Mouse (Mus musculus) adrenal gland, postnatal 0 days (tissue): ENCODE measurements around the gene Ppif. TPM values are rescaled to one million over a fixed set of nuclear protein-coding genes. Genes with fewer than 3 reads are reported as not detected.

Source experiments
- polyA plus RNA-seq: library from polyadenylated mRNA; unstranded; fragments of >200 nt; fragmentation: Nextera tagmentation; extraction: Ambion mirVana; gene quantifications from 2 replicates; pipeline ENCODE4 v1.2.1, GENCODE M21; 2015

Ppif gene
- polyA plus RNA-seq: 14.5 and 30.0 TPM in 2 replicates

DNA sequence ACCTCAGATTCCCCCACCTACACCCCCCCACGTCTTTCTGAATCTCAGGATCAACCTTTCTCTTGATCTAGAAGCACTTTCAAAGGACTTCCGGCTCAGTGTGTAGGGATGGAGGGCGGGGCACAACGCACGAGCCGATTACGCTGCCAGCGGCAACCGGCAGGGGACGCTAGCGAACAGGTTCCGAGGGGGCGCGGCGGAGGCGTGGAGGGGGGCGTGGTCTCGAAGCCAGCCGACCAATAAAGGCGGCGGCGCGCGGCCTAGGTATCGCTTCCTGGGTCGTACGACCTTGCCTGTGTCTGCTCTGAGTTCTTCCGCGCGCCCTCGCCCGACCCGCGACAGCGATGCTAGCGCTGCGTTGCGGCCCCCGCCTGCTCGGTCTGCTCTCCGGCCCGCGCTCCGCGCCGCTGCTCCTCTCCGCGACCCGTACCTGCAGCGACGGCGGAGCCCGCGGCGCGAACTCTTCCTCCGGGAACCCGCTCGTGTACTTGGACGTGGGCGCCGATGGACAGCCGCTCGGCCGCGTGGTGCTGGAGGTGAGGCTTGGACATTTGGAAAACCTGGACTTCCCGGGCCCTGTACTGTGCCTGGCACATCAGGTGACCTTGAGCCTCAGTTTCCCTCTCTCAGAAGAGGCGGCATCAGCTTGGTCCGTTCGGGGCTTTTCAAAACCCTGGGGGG is at the start of gene Ppif:
Ppif (plus strand) TSS at position 267 of the 681 bp plus-strand sequence.

Other genes with a start within 250 kb of the Ppif start
- gene Zmiz1, start 235.0 kb upstream of the Ppif start, polyA plus RNA-seq: 26.6 and 28.8 TPM in 2 replicates
- 13.5 and 17.1 TPM in 2 replicates for gene Zcchc24, start 74.9 kb downstream of the Ppif start, polyA plus RNA-seq
- 22.6 and 33.0 TPM in 2 replicates for gene Anxa11, start 148.0 kb downstream of the Ppif start, polyA plus RNA-seq
- gene Plac9a, start 208.9 kb downstream of the Ppif start, polyA plus RNA-seq: 2.5 and 2.9 TPM in 2 replicates
- gene Tmem254a, start 233.5 kb downstream of the Ppif start, polyA plus RNA-seq: 1.4 and 3.9 TPM in 2 replicates
- not detected in 2 replicates for gene Cphx1, start 244.2 kb downstream of the Ppif start, polyA plus RNA-seq